Mouse (Mus musculus) urinary bladder, adult 18-20 months (tissue): ENCODE results near the gene Ddx46.
"Not testable (repeated sequence)": the region's sequence is repeated elsewhere in the genome, so short reads cannot be mapped to it uniquely, and the experiment has no call there.

Source experiments
- DNase-seq, 2 experiments: peaks; one replicate each; pipeline ENCODE4 v3.0.0; 2022; ENCODE audit warnings: low spot score in 2 of 2, mixed read lengths in 2 of 2

The Ddx46 gene

DNA sequence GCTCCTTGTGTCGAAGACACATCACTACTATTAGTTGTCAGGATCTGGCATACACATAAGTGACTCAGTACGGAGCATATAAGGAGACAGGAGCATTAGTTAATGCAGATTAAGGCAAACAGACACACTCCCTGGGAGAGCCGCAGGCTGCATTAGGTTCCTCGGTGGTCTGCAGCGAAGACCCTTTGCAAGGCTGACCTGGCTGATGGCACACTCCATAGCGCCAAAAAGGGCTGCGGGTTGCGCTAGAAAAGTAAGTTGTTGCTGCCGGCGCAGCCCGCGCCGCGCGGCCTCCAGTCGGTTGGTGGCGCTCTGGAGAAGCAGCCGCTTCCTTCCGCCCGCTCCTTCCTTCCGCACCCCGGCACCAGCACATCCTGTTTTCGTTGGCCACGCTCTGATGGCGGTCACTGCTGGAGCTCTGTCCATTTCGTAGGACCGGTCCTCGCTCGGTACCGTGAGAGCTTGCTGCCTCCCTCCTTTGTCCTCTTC, at the start of gene Ddx46:
Gene Ddx46 (plus strand): TSS at position 389 of the 489 bp plus-strand sequence.
- DNase-seq = peak; percentile 75 to 79

DNA sequence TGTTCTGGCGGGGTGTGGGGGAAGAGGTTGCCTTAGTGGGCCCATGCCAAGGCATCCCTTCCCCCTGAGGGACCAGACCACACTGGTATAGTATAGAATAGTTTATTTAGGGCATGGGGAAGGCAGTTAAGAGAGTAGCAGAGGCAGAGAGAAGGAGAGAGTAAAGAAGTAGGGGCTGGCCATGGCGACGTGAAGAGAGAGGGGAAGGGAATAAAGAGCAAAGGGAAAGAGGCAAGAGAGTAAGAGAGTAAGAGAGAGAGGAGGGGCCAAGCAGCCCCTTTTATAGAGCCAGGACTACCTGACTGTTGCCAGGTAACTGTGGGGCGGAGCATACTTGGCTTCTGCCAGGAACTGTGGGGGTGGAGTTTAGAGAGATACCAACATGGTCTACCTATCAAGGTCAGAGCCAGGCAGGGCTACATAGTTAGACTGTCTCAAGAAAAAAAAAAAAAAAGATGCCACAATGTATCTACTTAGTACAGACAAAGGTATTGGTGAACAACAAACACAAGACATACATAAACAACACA, 42.8 kb upstream of the Ddx46 start:
- DNase-seq = no peak

DNA sequence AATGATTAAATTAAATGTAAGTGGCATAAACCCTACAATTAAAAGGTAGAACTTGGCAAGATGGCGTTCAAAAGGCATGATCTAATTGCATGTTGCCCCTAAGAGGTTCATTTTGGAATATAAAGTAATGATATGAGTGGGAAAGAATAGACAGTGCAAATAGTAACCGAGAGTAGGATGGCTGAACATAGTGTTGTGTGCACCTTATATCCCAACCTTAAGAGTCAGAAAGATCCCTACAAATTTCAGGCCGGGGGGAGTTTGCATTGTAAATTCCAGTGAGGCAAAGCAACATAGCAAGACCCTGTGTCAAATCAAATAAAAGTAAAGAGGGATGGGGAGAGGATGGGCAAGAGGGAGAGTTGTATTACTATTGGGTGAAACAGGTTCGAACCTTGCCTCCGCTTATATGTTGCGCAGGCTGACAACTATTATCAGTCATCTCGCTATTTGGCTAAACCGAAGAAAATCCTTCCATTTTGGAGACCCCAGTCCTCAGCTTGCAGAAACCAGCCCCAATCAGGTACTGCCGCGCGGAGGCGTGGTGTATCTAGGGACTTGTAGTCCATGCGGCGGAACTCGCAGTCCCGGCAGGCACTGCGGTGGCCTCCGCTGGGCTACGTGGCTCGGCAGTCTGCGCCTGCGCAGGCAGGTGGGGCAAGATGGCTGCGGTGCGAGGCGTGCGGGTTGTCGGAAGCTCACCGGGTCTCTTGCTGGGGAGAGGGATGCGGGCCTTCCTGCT, 42.1 kb upstream of the Ddx46 start:
- DNase-seq = peak; percentile 86 to 94

DNA sequence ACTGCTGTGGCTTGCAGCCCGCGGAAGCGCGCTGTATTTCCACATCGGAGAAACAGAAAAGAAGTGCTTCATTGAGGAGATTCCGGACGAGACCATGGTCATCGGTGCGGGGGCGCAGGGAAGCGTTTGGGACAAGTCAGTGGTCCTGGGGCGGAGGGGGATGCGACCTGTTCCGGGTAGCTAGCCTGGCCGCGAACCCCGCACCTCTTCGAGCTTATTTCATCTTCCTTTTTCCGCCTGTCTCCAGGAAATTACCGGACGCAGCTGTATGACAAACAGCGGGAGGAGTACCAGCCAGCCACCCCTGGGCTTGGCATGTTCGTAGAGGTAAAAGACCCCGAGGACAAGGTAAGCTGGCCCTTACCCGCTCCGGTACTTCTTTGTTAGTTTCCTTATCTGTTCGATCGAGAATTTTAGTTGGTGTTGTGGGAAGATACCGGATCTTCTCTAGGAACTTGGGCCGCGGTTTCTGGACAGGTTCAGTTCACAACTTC, 41.5 kb upstream of the Ddx46 start:
- DNase-seq = no peak

DNA sequence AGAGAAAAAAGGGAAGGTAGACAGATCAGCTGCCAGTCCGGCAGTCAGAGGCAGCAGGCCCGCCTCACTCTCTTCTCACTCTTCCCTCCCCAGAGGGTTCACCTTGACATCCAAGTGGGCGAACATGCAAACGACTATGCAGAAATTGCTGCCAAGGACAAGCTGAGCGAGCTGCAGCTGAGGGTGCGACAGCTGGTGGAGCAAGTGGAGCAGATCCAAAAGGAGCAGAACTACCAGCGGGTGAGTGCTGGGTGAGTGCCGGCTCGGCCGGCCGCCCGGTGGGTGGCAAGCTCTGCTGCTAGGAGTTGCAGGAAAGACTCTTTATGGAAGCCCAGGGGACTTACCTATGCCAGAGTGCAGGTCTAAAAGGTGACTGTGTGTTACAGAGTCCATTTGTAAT, 39.5 kb upstream of the Ddx46 start:
- DNase-seq = no peak

DNA sequence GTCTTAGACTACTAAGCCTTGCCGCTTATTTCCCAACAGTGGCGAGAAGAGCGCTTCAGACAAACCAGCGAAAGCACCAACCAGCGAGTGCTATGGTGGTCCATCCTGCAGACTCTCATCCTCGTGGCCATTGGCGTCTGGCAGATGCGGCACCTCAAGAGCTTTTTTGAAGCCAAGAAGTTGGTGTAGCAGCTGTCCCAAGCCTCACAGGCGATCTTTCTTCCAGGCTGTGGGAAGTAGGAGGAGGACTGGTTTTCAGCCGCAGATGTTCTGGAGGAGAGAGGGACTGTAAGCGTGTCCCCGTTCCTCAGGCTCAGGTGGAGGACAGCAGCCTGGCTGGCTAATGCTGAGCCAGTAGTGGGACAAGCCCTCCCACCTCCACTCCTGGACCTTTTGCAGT, 38.0 kb upstream of the Ddx46 start:
- DNase-seq = no peak

DNA sequence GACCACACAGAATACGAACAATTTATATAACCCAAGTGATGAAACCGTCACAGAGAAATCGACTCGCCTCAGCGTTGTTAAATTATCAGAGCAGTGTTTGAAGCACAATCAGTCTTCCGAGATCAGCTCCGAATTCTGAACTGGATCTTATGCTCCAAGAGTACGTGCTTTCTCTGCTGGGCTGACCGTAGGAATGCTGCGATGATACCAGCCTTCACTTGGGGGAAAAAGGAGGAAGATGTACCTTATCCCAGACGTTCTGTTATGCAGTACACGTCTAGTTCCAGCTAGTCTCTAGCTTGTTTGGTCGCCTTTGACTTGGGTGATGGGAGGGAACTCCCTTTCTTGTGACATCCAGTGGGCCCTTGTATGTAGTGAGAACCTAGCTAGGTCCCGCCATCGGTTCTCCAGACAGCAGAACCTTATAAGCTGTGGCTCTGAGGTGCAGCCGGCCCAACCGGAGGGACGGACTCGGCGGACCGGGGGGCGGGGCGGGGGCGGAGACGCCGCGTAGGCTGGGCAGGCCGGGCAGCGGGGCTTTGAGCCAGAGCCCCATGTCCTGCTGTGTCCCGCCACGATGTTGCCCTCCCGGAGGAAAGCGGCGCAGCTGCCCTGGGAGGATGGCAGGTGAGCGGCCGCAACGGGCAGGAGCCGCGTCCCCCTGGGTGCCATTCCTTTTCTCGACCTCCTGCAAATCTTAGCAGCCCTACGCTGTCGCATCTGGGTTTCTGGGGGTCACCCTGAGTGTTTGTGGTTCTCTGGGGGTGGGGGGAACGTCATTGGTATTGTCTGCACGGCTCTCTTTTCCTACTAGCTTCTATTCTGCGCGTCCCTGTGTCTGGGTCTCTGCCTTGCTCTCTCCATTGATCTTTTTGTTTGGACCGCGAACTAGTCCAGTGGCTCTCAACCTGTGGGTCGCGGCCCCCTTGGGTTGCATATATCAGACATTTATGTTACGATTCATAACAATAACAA, 35.0 kb upstream of the Ddx46 start, which contains the start of gene B4galt7:
Gene B4galt7 (plus strand): TSS at position 331 of the 975 bp plus-strand sequence.
- peak; percentile 76 to 92 for DNase-seq

DNA sequence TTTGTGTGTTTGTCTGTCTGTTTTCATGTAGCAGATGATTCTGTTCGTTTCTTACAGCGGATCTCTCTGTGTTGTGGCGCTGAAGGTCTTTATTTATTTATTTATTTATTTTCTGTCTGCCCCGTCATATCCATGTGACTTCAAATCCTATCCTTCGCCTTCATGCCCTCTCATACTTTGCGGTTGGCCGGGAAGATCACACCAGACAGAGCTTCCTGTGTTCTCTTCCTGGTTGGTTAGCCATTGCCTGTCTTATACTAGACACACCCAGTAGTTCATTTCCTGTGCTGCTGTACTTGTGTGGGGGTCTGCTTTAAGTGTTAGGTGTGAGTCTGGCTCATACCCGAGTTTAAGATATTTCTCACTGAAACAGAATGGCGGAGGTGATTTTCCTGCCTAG, 34.2 kb upstream of the Ddx46 start:
- DNase-seq = no peak

DNA sequence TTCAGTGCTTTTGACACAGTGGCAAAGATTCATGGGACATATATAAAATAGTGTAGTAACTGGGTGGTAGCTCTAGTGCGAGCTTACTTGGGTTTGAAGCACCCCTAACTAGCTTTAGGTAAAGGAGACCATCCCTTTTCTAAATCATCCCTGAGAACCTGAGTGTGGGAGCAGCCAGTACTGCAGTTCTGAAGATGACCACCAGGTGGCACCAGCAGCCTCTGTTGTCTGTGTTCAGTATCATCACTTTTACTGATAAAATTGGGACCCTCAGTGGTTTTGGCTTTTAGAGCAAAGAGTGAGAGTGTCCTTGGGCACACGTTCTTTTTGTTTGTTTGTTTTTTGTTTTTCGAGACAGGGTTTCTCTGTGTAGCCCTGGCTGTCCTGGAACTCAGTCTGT, 33.2 kb upstream of the Ddx46 start:
- peak in 1 of 2 experiments; percentile 76 for DNase-seq

DNA sequence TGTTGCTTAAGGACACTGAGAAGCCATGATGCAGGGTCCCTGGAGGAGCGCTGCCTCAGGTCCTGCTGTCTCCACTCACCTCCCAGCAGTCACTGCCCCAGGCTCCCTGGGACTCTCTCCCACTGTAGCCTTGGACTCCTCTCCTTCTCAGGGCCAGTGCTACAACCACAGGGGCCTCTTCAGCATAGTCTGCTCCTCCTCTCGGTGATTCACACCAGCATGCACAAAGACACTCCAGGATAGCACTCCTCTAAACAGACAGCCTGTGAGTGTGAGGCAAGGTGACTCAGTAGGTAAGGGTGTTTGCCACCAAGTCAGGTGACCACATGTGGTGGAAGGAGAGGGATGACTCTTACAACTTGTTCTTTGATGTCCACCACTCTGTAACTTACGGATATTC, 30.2 kb upstream of the Ddx46 start:
- no peak for DNase-seq

DNA sequence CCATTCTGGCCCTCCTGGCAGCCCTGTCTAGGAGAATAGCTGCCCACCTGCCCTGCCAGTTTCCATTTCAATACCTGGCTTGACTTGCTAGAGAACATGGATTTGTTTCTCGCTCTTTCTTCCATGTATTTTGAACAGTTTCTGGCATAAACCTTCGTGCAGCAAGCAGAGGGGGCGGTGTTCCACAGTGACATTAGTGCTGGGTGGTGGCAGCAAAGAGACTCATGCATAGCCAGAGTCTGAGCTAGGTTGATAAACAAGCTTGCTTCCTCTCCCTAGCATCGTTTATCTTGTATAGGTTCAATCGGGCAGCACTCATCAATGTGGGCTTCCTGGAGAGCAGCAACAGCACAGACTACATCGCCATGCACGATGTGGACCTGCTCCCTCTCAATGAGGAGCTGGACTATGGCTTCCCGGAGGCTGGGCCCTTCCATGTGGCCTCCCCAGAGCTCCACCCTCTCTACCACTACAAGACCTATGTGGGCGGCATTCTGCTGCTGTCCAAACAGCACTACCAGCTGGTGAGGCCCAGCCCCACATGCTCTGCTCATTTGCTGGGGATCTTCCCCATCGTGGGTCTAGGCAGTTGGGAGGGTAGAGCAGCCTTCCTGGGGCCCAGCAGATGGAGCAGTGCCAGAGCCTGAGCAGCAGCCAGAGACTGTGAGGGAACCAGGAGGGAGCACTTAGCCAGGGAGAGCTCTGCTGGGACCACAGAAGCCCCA, 27.8 kb upstream of the Ddx46 start:
- DNase-seq = no peak

DNA sequence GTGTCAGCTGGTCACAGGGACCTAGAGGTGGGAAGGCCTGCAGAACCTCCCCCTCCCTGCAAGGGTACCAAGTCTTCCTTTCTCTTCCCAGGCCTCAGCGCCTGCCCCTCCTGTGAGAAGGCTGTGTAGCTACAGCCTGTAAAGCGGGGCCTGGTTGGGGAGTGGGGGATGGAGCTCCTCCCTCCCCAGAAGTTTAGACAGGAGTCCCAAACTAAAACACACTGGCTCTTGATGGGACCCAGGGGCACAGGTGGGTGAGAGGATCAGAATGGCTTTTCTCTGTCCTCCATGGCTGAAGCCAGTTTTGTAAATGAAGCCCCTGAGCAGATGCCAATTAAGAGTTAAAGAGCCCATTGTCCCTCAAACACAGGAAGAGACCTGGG, 27.2 kb upstream of the Ddx46 start:
- DNase-seq = no peak

DNA sequence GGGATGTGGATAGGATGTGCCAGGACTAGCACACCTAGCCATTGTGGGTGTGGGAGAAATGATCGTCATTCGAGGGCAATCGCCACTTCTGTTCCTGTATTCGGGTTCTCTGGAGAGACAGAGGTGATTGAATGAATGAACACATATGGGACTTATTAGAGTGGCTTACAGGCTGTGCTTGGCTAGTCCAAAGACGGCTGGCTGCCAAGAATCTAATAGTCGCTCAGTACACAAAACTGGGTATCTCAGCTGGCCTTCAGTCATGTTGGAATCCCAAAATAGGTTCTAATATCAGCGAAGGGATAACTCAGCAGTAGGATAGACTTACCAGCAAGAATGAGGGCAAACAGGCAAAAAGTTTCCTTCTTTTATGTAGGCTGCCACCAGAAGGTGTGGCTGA, 22.8 kb upstream of the Ddx46 start:
- no peak for DNase-seq

DNA sequence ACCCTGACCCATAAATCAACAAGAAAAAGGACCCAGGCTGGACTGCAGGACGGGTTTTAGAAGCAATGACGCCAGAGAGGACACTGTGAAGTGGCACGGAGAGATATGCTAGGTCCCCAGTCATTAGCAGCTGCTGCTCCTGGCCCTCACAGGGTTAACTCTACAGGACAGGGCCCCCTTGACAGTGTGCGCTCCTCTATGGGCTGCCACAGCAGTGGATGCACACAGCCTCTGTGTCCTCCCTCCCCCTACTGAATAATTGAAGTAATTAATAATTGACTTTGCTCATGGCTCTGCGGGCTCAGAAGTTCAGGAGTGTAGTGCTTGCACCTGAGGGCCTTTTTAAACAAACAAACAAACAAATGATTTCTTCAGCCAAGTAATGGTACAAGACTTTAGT, 21.4 kb upstream of the Ddx46 start:
- no peak for DNase-seq

DNA sequence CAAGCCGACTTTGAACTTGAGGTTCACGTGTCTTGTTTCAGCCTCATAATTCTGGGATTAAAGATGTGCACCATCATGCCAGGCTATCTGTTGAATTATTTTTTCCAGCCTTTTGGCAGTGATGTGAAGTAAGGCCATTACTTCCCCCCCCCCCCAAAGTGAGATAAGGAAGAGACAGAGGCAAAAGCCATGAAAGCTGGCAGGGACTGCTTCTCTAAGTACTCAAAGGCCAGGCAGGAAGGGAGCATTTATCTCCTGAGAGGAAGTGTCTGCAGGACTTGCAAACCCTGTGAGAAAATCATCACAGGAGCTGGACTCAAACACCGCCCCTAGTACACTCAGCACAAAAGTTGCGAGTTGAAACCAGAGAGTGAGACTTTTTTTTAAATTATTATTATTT, 15.5 kb upstream of the Ddx46 start:
- no peak for DNase-seq

DNA sequence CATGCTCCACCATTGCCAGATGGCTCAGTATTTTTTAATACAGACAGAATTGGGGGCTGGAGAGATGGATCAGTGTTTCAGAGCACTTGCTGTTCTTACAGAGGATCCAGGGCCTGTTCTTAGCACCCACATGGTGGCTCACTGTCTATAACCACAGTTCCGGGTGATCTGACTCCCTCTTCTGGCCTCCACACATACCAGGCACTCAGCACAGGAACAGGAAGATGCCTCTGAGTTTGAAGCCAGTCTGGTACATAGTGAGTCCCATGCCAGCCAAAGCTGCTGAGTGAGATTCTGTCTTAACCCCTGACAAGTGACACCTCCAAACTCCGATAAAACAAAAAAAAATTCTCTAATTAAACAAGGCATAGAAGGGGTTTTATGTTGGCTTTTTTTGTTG, 14.6 kb upstream of the Ddx46 start:
- DNase-seq = no peak

DNA sequence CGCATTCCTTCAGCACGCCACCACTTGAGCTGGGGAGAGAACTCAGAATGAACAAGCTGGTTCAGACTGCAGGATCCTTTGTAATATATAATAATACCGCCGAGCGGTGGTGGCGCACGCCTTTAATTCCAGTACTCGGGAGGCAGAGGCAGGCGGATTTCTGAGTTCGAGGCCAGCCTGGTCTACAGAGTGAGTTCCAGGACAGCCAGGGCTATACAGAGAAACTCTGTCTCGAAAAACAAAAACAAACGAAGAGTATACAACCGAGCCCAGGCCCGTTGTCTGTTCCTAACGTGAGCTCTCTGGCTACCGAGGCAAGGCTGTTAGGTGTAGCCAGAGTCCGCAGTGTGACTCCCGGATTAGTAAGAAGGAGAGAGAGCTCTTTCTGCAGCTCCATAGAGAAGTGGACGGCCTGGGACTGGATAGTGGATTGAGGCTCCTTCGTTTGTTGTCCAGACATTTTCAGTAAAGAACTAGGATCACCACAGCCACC, 12.6 kb upstream of the Ddx46 start:
- DNase-seq = not testable (repeated sequence)

DNA sequence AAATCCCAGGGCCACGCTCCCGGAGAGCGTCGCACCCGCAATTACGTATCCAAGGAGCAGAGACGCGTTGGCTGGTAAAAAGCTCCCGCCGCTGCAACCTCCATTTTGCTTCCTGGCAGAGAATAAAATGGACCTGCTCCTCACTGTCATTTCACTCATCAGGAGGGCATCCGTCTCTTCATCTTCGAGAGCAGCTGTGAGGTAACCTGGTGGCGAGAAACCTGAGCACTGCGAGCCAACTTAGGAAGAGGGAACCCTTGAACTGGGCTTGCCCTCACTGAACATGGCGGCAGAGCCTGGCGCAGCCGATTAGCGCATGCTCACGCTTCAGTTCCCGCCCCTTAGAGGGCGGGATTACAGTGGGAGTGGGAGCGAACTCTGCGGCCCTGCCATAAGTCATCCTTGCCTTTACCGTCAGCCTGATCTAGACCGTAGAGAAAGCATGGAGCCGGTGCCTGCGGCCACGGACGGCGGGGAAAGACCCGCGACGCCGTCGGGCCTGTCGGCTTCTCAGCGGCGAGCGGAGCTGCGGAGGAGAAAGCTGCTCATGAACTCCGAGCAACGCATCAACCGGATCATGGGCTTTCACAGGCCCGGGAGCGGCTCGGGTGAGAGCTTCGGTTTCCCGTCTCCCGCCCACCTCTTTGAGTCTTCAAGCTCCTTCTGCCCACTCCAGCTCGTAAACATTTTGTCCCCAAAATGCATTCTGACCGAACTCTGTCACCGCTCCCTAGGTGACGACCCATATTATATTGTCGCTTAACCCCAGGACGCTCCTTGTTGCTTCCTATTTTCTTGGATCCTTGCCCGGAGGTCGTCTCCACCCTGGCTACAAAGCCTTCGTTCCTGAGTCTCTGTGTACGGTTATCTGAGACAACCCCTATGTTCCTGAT, 11.9 kb upstream of the Ddx46 start, which contains the start of gene Caml:
Gene Caml (plus strand): TSS at position 357 of the 893 bp plus-strand sequence.
- peak; percentile 81 to 88 for DNase-seq

DNA sequence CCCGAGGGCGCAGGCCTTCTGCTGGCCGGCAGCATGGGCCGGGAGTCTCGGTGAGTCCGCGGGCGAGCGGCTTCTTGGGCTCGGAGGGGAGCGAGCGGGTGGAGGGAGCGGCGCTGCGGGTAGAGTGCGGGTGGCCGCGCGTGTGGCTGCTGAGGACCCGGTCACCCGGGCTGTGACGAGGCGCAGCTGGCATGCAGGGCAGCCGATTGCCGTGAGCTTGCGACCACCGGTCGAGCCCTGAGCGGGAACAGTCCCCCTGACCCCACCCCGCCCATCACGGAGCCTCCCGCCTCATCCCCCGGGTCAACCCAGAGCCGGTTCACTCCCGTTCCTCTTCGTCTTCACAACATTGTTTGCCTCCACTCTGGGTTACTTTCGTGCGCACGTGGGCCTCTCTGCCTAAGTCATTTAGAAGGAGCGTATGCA, 332 bp downstream of the Ddx46 start:
- DNase-seq = no peak
